Mouse (Mus musculus) heart, postnatal 4 days (tissue): Measurements from ENCODE around the gene Tpsab1. TPM values are rescaled to one million over a fixed set of nuclear protein-coding genes. Genes with fewer than 3 reads are reported as not detected.

Experiments used
- DNase-seq: peaks from one replicate; pipeline ENCODE4 v3.0.0; 2021
- total RNA-seq, 2 experiments: library from RNA; stranded (reverse); gene quantifications; 2 replicates each; pipeline ENCODE4 v1.2.3; 2021

The Tpsab1 gene
- 1 to 10 TPM; 3.9 to 6.7 TPM for total RNA-seq

DNA sequence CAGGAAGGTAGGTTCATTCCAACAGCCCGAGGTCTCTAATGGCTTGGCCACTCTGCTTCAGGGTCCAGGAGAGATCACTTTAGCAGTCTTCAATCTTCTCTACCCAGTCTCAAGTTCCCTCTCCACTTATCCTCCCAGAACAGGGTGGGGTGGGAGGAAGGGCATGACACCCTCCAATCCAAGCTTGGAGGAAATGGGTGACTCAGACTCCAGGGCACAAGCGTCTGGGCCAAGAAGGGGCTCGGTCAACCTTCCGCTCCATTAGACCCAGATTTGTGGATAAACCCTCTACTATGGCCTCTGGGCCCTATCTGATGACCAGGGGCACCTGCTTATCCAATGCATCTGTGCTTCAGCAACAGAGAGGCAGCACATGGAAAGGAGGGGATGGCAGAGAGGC is at the start of gene Tpsab1:
Tpsab1 (minus strand) TSS at position 101 of the 400 bp plus-strand sequence.
- DNase-seq: no peak

DNA sequence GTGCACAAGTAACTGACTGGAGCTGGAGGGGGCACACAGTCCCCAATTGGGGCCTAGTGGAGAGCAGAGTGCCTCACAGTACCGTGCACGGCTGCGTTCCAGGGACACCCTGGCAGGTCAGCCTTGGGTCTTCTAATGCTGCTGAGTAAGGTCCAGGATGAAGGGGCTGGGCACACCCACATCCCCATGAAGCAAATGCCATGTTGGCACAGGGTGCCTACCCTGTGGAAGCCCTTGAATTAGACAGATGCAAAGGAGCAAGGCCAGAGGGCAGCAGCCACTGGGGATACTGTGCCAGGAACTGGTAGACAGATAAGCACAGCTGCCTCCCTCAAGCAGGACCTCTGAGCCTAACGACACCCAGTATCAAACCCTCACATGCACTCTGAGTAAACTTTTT is 49.2 kb upstream of the Tpsab1 start:
- DNase-seq: no peak

DNA sequence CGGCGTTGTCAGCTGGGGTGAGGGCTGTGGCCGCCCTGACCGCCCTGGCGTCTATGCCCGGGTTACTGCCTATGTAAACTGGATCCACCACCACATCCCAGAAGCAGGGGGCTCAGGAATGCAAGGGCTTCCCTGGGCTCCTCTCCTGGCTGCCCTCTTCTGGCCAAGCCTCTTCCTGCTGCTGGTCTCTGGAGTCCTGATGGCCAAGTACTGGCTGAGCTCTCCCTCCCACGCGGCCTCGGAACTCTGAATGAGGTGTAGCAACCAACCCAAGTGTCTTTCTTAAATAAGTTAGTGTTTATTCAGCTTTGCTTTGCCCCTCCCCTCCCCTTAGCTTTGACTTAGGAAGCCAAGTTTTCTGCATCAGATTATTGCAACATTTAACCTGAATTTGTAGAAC is 28.6 kb upstream of the Tpsab1 start:
- peak; percentile 31 for DNase-seq

DNA sequence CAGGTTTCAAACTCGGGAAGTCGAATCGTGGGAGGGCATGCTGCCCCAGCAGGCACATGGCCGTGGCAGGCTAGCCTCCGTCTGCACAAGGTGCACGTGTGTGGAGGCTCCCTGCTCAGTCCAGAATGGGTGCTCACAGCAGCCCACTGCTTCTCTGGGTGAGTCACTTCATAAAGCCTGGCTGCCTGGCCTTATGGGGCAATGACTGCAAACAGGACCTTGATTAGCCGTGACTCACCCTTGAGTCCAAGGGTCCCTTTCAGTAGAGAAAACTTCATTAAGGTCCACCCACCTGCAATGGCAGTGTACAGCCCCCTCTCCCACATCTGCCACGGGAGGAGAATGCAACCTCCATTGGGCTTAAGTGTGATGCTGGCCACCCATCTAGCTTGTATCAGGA is 27.1 kb upstream of the Tpsab1 start:
- no peak for DNase-seq

DNA sequence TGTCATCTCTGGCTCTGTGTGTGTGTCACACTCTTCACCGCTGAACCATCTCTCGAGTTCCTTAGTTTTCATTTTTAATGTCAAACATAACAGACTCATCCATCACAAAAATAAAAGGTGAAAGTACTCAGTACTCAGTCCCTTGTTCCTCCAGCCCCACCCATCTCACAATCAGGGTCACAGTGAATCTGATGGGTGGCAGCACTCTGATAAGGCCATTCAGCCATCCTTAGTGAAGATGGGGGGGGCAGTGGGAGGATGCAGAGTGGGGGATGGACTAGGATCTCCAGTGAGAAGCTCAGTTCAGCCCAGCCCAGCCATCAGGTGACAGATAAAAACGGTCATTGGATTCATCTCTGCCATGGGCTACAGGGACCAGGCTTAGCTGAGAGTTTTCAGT is 23.6 kb upstream of the Tpsab1 start, which contains the start of gene Tpsg1:
Tpsg1 (plus strand) TSS at position 301 of the 400 bp plus-strand sequence.
- DNase-seq: no peak

DNA sequence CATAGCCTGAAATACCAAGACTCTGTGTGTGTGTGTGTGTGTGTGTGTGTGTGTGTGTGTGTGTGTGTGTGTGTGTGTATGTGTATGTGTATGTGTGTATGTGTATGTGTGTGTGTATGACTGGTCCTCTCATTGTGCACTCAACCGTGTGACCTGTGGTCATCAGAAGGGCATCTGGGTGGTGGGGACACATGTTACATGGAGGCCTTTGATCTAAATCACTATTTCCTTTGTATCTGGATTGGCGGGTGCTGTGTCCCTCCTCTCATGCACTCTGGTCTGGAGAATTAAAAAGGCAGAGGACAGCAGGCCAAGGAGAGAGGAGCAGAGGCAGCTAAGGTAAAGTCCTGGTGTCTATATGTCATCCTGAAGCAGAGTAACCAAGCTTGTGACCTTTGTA is 20.6 kb upstream of the Tpsab1 start, which contains the start of gene Tpsb2:
Tpsb2 (plus strand) TSS at position 301 of the 400 bp plus-strand sequence.
- DNase-seq: no peak

DNA sequence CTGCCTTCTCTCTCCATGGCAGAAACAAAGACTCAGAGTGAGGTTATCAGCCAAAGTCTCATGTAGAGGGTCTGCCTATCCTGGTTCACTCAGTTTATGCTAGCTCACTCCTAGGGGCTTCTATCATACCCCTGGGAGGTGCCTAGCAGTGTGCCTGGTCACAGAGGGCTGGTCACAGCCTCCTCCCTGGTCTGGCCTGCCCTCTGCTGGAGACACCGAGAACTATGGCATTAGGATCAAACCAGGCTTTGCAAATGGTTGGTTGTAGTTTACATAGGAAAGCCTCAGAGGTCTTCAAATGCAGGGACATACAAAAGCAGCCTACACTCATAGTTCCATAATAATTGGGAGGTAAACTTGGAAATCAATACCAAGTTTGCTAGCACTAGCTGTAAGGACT is 18.4 kb upstream of the Tpsab1 start:
- peak; percentile 70 for DNase-seq

DNA sequence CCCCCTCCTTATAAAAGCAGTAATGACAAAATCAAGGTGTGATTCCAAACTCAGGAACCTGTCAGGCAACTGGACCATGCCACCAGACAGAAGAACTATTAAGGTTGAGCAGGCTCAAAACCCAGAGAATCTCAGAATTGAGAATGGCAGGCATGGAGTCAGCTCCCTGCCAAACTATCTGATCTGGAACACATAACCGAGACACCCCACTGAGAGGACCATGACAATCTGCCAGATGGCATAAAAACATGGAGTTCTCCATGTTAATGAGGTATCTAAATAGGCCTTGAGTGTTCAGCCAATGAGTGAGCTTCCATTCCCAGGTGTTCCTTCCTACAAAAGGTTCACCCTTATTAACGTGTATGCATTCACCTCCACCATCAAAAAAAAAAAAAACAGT is 15.9 kb upstream of the Tpsab1 start:
- DNase-seq: no peak

DNA sequence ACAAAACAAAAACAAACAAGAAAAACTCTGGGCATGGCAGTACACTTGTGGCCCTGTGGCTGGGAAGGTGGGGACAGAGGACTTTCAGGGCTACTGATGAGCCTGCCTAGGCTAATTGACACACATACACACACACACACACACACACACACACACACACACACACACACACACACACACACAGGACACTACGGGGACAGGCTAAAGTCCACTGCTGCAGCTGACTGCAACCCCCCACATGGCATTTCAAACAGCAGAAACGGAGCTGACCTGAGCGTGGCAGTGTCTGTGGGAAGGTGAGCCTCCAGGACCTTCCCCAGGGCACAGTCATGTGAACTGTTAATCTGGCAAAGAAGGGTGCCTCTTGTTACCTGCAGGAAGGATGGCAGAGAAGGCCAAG is 3.9 kb downstream of the Tpsab1 start:
- no peak for DNase-seq

DNA sequence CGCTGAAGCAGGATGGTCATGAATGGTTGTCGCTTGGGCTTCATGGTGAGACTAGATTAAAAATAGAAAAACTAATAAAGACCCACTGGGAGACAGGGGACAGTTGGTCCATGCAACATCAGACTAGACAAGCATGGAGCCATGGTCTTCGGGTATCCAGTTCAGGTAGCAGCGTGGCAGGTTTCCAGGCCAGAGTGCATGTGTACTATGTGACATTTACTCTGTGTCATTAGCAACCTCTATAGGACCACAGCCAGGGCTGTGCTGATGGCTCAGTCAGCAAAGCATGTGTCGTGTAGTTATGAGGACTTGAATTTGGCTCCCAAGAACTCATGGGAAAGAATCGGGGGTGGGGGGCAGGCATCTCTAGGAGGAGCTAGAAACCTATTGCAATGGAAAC is 5.4 kb downstream of the Tpsab1 start:
- DNase-seq: no peak

DNA sequence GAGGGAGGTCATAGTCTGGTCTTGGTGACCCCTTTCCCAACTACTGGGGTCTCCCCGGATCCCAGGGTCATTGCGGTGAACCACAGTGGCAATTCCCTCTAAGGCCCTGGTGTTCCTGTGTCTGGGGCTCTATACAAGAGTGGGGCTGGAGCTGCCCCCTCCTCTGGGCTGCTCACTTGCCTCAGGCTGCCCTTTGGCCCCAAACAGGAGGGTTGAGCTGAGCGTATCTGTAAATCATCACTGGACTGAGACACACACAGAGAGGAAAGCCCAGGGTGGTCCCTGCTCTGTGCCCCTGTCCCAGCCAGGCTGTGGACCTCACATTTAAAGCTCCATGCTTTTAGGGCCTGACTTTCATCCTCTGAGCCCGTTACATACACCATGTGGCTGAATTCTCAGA is 7.1 kb downstream of the Tpsab1 start:
- no peak for DNase-seq

DNA sequence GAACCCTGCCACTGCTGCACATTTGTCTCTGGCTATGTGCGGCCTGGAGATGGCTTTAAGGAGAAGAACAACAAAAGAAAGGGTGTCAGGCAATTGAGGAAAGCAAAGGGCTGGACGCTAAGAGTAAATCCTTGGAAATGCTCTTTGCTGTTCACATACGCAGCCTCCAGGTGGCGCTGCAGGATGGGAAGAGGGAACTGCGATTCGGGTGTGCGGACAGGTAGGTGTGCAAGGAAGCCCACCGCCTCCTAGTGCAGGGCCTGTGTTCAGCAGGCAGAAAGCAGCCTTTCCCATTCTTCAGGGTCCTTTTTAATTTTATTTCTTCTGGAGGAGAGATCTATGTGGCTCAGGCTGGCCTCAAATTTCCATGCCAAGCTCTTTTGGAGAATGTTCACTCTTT is 11.4 kb downstream of the Tpsab1 start:
- DNase-seq: peak; percentile 77

DNA sequence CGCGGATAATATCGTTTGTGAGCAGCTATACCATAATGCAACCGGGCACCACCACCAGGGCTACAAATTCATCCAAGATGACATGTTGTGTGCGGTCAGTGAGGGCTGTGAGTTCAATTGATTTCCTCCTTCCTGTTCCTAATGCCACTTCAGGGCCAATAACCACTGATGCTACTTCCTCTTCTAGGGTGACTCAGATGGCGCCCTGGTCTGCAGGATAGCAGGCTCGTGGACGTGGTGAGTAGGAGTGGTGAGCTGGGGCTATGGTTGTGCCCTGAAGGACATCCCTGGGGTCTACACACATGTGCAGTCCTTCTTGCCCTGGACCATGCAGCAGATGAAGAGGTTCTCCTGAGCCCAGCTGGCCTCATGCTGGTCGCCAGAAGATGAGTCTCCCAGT is 13.0 kb downstream of the Tpsab1 start:
- no peak for DNase-seq

DNA sequence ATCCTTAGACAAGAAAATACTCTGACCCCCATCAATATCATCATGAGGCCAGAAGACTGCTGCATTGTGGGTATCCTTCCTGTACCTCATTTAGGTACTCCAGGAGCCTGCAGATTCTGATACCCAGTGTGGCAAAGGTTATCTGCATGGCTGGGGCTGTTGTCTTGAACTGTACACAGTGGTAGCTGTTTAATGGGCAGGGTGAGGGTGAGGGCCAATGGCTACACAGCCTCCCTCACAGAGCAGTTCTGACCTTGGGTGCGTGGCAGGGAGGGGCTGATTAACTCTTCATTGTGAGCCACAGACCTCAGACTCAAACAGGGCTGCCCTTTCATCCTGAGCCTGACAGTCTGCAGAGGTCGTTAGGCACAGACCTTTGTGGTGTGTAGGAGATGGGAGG is 22.4 kb downstream of the Tpsab1 start:
- no peak for DNase-seq

DNA sequence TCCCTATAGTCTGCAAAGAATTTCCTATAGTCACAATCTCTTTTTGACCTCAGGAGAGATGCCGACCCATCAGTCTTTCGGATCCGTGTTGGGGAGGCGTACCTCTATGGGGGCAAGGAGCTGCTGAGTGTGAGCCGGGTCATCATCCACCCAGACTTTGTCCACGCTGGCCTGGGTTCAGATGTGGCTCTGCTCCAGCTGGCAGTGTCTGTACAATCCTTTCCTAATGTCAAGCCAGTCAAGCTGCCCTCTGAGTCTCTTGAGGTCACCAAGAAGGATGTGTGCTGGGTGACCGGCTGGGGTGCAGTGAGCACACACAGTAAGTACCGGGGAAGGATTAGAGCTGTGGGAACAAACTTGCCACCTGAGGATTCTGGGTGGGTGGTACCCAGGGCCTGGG is 24.5 kb downstream of the Tpsab1 start:
- DNase-seq: no peak

DNA sequence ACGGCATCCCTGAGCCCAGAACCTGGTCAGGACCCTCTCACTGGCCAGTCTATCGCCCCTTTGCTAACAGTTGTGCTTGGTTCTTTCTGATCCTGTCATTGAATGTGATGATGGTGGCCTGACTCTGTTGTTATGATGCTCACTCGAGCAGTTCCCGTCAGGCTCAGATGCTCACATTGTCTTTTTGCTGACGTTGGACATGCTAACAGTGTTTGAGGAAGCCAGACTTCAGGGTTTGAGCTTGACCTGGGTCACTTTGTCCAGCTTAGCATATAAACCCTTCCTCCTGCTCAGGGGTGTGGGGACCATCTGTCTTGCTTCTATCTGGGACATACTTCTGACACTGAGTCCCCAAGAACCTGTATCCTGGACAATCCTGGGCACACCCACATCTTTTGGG is 27.0 kb downstream of the Tpsab1 start, which contains the start of gene Prss29:
Prss29 (plus strand) TSS at position 301 of the 400 bp plus-strand sequence.
- DNase-seq: no peak

DNA sequence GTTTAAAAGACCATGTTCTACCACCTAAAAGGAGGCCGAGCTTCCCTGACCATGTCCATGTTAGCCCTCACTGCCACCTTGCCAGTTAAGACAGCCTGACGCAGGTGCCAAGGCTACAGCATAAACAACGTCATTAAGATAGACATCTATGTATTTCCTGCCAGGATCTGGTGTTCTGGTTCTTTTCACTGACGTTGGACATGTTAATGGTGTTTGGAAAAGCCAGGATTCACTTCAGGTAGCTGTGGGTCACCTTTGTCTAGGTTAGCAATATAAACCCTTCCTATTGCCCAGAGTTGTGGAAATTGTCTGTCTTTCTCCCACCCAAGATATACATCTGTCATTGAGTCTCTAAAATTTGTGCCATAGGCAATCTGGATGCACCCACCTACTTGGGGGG is 37.0 kb downstream of the Tpsab1 start, which contains the start of gene Prss28:
Prss28 (plus strand) TSS at position 301 of the 400 bp plus-strand sequence.
- DNase-seq: no peak

DNA sequence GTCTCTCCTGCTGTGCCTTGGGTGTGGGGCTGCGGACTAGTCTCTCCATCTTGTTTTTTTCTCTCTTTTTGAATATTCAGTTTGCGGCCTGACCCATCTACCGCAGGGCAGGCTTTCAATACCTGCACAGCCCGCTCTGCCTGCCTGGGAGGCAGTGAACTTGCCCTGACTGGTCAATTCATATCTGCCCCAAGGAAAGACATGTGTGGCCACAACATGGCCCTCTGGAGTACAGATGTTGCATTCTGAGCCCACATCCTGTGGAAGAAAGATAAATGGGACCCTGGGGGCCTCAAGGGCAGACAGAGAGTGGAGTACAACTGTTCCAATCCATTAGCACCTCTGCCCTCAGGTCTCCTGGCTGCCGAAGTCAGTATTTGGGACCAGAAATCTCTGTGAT is 47.3 kb downstream of the Tpsab1 start, which contains the start of gene Prss34:
Prss34 (plus strand) TSS at position 301 of the 400 bp plus-strand sequence.
- DNase-seq: no peak

DNA sequence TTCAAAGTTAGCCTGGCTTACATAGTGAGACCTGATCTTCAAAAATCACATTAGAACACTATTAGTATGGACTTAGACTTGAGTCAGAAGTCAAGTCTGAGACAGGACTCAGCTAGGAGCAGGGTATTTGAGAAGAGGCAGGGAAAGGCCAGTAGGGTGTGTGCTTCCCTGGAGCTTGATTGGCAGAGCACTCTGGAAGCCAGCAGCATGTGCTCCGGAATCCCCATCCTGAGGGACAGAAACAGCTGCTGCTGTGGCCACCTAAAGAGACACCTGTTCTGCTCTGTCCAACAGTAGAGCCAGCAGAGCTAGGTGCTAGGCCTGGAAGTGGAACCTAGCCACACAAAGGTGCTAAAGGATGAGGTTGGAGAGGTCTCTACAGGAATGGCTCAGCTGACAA is 51.3 kb downstream of the Tpsab1 start:
- no peak for DNase-seq

DNA sequence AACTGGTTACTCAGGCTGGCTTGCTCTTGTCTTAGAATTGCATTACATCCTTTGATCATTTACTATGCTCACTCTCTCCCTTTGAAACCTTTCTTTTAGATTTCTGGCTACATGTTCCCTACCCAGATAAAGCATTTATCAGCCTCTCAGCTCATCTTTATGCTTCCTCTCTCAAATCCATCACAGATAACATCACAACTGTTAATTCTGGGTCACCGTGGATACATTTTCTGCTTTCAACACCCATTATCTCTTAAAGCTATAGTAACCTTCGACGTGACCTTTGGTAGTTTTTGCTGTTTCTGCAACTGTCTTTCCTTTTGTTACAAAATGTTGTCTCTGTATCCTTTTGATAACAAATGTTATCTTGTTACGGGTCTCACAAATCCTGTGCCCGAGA is 51.9 kb downstream of the Tpsab1 start:
- DNase-seq: no peak

Other genes with a start within 250 kb of the Tpsab1 start
- 10 to 100 TPM; 16.4 to 17.5 TPM for gene Telo2, start 229.6 kb downstream of the Tpsab1 start, total RNA-seq
- 1 to 10 TPM; 1.4 TPM for gene Ptx4, start 224.8 kb downstream of the Tpsab1 start, total RNA-seq
- 10 to 100 TPM; 25.2 to 25.6 TPM for gene Clcn7, start 212.2 kb downstream of the Tpsab1 start, total RNA-seq
- not detected for gene Ccdc154, start 183.1 kb downstream of the Tpsab1 start, total RNA-seq
- not detected for gene Gm38655, start 170.1 kb downstream of the Tpsab1 start, total RNA-seq
- 10 to 100 TPM; 14.4 to 17.5 TPM for gene BC003965, start 161.0 kb downstream of the Tpsab1 start, total RNA-seq
- 10 to 100 TPM in 1 of 2 experiments, 1 to 10 TPM in 1; 8.5 to 10.4 TPM for gene Unkl, start 157.2 kb downstream of the Tpsab1 start, total RNA-seq
- gene Gnptg, start 105.4 kb downstream of the Tpsab1 start, total RNA-seq: 10 to 100 TPM; 11.2 to 14.9 TPM
- 10 to 100 TPM; 12.7 to 14.0 TPM for gene Tsr3, start 105.4 kb downstream of the Tpsab1 start, total RNA-seq
- under 1 TPM; 0.14 to 0.31 TPM for gene Baiap3, start 89.2 kb downstream of the Tpsab1 start, total RNA-seq
- gene Ube2i, start 70.9 kb downstream of the Tpsab1 start, total RNA-seq: 100 to 1,000 TPM; 219 to 221 TPM
- 1 to 10 TPM; 1.9 to 2.4 TPM for gene Prss34, start 47.2 kb downstream of the Tpsab1 start, total RNA-seq
- gene Prss28, start 36.9 kb downstream of the Tpsab1 start, total RNA-seq: not detected
- gene Prss29, start 26.9 kb downstream of the Tpsab1 start, total RNA-seq: not detected
- 10 to 100 TPM; 11.1 to 15.7 TPM for gene Tpsb2, start 20.7 kb upstream of the Tpsab1 start, total RNA-seq
- gene Tpsg1, start 23.7 kb upstream of the Tpsab1 start, total RNA-seq: under 1 TPM in 1 of 2 experiments, not detected in 1; 0.24 TPM
- gene Cacna1h, start 88.2 kb upstream of the Tpsab1 start, total RNA-seq: 10 to 100 TPM; 14.5 to 19.1 TPM
- under 1 TPM in 1 of 2 experiments, not detected in 1; 0.26 TPM for gene Tekt4, start 109.1 kb upstream of the Tpsab1 start, total RNA-seq
- gene Sstr5, start 151.7 kb upstream of the Tpsab1 start, total RNA-seq: not detected
- gene Sox8, start 225.1 kb upstream of the Tpsab1 start, total RNA-seq: under 1 TPM; 0.45 to 0.48 TPM
- gene Lmf1, start 233.5 kb upstream of the Tpsab1 start, total RNA-seq: 10 to 100 TPM; 26.2 to 27.6 TPM